Mouse (Mus musculus) T-helper 2 cell (primary cell): ENCODE measurements around the gene Cib1.

Source experiments
- in situ Hi-C: fragments of 300-600 bp; cut with MboI, MseI; formaldehyde crosslinking; loops from one replicate; pipeline ENCODE4 v1.15.1; 2025; ENCODE audit warnings: high pct_unique_total_duplicates

Cib1 gene

GRCm38 (mm10) chr7:80232489-80233029 lies at the start of gene Cib1, which contains the start of gene Gdpgp1:
Cib1 (minus strand) TSS chr7:80232813.
Gdpgp1 (plus strand) TSS chr7:80232865.
- in situ Hi-C loops, result no loop called here

GRCm38 (mm10) chr7:80281646-80282045 lies 49.0 kb upstream of the Cib1 start:
- in situ Hi-C loops, result no loop called here

- in situ Hi-C loops, result no loop called here
Measured at GRCm38 (mm10) chr7:80280998-80281397, 48.4 kb upstream of the Cib1 start.

DNA sequence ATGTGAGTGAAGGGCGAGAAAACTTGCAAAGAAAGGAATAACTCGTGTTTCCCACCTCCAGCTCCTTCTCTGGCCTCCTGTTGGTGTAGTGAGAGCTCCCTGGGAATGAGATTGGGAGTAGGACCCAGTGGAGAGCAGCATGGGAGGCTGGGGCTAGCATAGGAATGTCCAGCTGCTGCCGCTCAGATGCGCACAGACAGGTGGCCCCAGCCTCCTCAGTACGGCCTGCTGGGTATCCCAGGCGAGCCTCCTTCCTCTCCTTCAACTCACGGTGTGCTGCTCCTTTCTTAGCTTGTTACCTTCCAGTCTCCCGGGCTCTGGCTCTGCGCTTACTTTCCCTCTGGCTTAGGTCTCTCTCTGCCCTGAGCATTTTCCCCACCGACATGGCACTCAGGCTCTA lies 47.4 kb upstream of the Cib1 start:
- in situ Hi-C loops, result no loop called here

- in situ Hi-C loops, result no loop called here
Measured at GRCm38 (mm10) chr7:80276374-80276773, 43.8 kb upstream of the Cib1 start.

DNA sequence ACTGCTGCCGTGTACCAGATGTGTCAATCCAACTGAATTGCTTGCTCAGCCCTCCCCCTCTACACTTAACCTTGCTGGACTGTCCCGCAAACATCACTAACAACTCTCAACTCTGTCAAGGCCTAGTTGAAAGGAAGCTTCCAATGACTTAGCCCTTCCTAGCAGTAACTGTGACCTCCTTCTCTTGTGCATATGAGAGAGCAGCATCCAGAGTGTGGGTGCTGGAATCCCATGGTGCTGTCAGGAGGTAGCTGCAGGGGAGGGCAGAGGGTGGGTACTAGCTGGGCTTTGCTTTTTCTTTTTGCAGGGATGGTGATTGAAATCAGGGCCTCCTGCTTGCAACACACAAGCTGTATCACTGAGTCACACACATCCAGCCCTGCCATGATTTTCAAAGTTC lies 40.8 kb upstream of the Cib1 start:
- in situ Hi-C loops, result no loop called here

- in situ Hi-C loops, result no loop called here
Measured at GRCm38 (mm10) chr7:80269751-80270255, 37.2 kb upstream of the Cib1 start.

GRCm38 (mm10) chr7:80268897-80269750 lies 36.5 kb upstream of the Cib1 start, which contains the start of gene Vps33b:
Vps33b (plus strand) TSS chr7:80269649.
- in situ Hi-C loops, result no loop called here

DNA sequence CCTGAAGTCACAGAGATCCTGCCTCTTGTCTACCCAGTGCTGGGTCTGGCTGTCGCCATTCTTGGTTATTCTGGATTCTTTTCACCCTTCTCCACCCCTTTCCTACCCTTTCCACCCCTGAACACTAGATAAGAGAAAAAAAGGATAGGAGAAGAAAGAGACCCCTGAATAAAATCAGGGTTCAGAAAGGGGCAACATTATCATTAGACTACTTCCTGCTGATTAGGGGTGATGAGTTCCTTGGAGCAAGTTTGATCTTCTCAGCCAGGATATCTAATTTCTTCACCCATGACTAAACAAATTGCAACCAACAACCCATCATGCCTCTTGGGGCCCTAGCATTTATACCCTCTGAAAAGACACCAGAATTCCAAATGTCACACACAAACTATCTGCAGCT lies 35.2 kb upstream of the Cib1 start:
- in situ Hi-C loops, result no loop called here

DNA sequence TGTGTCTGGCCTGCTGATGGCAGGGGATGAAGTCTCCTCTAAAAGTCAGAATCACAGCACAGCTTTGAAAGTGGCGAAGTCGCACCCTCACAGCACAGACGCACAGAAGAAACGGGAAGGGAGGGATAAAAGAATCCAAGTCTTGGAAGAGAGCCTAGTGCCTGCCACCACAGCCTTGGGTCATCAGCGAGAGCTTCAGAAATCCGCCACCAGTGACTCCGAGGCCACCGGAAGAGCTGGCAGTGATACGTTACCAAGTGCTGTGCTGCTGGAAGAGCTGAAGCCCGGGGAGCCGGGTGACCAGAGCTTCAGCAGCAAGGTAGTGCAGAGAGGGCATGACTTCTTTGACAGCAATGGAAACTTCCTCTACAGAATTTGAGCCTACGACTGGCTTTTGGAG lies 32.0 kb upstream of the Cib1 start:
- in situ Hi-C loops, result no loop called here

GRCm38 (mm10) chr7:80261372-80261990 lies 28.9 kb upstream of the Cib1 start:
- in situ Hi-C loops, result no loop called here

GRCm38 (mm10) chr7:80260625-80261371 lies 28.2 kb upstream of the Cib1 start, which contains the start of gene Ngrn:
Ngrn (plus strand) TSS chr7:80261215.
- in situ Hi-C loops, result no loop called here

- in situ Hi-C loops, result no loop called here
Measured at GRCm38 (mm10) chr7:80257706-80258105, 25.1 kb upstream of the Cib1 start.

DNA sequence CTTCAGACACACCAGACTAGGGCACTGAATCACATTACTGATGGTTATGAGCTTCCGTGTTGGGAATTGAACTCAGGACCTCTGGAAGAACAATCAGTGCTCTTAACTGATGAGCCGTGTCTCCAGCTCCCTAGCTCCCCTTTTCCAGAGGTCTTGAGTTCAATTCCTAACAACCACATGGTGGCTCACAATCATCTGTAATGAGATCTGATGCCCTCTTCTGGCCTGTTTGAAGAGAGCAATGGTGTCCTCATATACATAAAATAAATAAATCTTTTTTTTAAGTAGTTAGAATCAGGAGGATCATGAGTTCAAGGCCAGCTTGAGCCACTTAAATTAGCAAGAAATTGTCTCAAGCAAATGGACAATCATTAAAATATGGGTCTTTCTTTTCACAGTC lies 23.4 kb upstream of the Cib1 start:
- in situ Hi-C loops, result no loop called here

GRCm38 (mm10) chr7:80252886-80253285 lies 20.3 kb upstream of the Cib1 start:
- in situ Hi-C loops, result no loop called here

DNA sequence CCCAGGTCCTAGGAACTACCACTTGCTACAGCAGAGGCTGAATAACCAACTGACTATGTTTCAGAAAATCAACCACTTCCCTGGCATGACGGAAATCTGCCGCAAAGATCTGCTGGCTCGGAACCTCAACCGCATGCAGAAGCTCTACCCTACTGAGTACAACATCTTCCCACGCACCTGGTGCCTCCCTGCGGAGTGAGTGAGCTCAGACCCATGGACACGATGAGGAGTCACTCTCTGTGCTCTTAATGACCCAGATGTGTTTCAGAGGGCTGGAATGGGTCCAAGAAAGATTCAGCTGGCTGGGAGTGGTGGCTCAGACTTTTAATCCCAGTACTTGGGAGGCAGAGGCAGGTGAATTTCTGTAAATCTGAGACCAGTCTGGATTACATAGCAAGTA lies 19.8 kb upstream of the Cib1 start:
- in situ Hi-C loops, result no loop called here

GRCm38 (mm10) chr7:80246859-80247258 lies 14.2 kb upstream of the Cib1 start:
- in situ Hi-C loops, result no loop called here

DNA sequence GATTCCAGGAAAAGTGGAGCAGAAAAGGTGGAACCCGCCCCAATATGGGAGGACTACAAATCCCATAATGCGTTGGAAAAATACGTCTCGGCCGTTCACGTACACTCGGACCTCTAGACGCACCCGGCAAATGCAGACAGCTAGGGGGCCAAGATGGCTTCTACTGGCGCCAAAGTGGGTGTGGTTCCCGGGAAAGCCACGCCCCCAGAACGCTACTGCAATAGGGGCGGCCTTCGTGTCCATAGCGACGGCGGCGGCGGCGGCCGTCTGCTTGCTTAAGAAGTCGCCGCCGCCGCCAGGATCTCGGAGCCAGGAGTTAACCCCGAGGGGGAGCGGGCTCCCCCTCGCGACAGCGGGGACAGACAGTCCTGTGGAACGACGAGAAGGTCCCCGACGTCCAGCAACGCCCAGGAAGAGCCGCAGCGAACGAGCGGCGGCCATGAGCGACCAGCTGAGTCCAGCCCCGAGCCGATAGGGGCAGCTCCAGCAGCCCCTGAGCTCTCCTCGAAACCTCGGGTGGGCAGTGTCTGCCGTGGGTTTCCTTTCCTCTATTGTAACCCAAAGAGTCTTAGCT lies 13.6 kb upstream of the Cib1 start, which contains the start of gene Ttll13:
Ttll13 (plus strand) TSS at position 229 of the 574 bp plus-strand sequence.
- in situ Hi-C loops, result no loop called here

GRCm38 (mm10) chr7:80244851-80245250 lies 12.2 kb upstream of the Cib1 start:
- in situ Hi-C loops, result no loop called here

- in situ Hi-C loops, result no loop called here
Measured at GRCm38 (mm10) chr7:80241661-80242060, 9.0 kb upstream of the Cib1 start.

- in situ Hi-C loops, result no loop called here
Measured at GRCm38 (mm10) chr7:80238542-80238941, 5.9 kb upstream of the Cib1 start.
